Mouse (Mus musculus) heart, adult 8-10 months (tissue): ENCODE measurements around the gene Atp13a5. TPM values are rescaled to one million over a fixed set of nuclear protein-coding genes. Genes with fewer than 3 reads are reported as not detected.

Experiments used
- DNase-seq: peaks from one replicate; pipeline ENCODE4 v3.0.0; 2022; ENCODE audit warnings: low spot score
- total RNA-seq, 4 experiments: library from RNA; stranded (reverse); gene quantifications; 2 replicates each; pipeline ENCODE4 v1.2.4; 2022

The Atp13a5 gene
- total RNA-seq, 4 experiments from 2014 or later = not detected

GRCm38 (mm10) chr16:29205581-29205980, 173.0 kb downstream of the Atp13a5 start:
- no peak for DNase-seq

GRCm38 (mm10) chr16:29204875-29205274, 173.7 kb downstream of the Atp13a5 start:
- DNase-seq = no peak

- no peak for DNase-seq
Measured at GRCm38 (mm10) chr16:29201146-29201545, 177.4 kb downstream of the Atp13a5 start.

DNA sequence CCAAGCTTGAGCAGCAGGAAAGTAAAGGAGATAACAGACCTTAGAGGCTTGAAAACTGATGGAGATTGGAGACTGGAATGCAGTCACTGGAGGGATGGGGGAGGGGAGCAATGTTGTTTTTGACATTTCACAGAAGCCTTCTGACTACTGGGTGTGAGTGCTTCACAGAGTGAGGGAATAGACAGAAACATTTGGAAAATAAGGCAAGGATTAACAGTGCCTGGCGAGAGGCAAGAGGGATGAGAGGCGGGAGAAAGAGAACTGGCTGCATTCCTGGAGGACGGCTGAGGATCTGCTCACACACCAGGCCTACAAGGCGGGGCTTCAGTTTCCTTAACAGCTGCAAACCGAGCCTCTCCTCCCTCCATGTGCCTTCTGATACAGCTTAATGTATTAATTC, 180.1 kb downstream of the Atp13a5 start:
- peak; percentile 24 for DNase-seq

DNA sequence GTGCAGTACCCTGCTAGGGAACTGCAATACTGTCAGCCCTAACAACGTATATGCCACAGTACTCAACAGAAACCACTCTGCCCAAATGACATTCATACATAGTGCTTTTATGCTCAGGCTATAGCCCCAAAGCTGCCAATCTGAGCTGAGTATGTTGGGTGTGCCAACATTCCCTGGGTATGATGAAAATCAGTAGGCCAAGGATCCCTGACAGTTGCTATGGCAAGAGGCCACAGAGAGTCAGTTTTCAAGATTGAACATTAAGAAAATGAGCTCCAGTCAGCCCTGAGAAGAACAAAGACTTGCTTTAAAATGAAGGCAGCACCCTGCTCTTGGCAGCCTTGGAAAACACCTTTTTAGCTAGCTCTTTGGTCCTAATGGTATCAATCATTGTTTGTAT, 183.4 kb downstream of the Atp13a5 start:
- no peak for DNase-seq

- DNase-seq = no peak
Measured at GRCm38 (mm10) chr16:29193981-29194380, 184.6 kb downstream of the Atp13a5 start.

DNA sequence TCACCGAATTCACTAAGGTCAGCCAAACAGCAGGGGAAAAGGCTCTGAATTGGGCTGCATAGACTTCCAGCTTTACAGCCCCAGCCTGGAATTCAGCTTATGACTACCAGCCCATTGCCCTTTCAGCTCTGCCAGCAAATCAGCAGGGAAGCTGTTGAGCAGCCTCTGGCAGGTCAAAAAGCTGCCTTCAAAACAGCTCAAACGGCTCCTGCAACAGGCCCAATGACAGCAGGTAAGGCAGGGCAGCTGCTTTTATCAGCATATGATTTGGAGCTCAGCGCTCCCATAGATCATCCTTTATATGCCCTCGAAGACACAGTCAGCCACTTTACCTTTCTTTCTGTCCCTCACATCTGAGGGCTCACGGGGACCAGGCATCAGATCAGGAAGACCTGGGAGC, 185.6 kb downstream of the Atp13a5 start:
- DNase-seq = no peak

Other genes with a start within 250 kb of the Atp13a5 start
- 10 to 100 TPM; 29.9 to 38.6 (median 31.2) TPM for gene Hrasls, start 169.0 kb downstream of the Atp13a5 start, total RNA-seq
- gene Atp13a4, start 166.1 kb upstream of the Atp13a5 start, total RNA-seq = under 1 TPM in 1 of 4 experiments, not detected in 3; 0.82 TPM
- gene Opa1, start 200.6 kb upstream of the Atp13a5 start, total RNA-seq = 100 to 1,000 TPM; 148 to 189 (median 170) TPM